Mouse (Mus musculus): ENCODE results near the gene Patj. TPM values are rescaled to one million over a fixed set of nuclear protein-coding genes. Genes with fewer than 3 reads are reported as not detected.

The Patj gene
- total RNA-seq, 2 experiments from 2014 or later, result 15.7 to 17.2 TPM

- DNase-seq, result no peak
- intact Hi-C loops (cut with DNase I), result loop anchor here (5.0 kb wide), 1 partner anchor 48 kb away; no protein-coding TSS in a partner anchor
These were observed 168.7 kb downstream of the Patj start for GRCm38 (mm10) chr4:98564196-98564865.

DNA sequence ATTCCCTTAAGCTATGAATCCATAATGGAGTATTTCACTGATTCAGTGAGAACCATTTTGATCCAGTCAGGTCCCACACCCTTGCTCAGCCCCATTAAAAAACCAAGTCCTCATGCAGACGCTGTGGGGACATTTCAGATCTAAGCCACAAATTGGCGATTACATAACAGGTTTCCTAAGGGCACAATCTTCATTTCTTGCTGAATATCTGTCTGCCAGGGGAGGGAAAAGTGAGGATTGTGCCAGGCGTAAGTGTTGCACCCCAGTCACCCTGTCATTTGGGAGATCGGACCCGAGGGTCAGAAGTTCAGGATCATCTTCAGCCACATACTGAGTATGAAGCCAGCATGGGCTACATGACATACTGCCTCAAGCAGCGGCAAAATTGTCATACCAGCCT, 171.2 kb downstream of the Patj start:
- DNase-seq, result no peak
- intact Hi-C loops (cut with DNase I), result no loop called here

- intact Hi-C loops (cut with DNase I), result no loop called here
- DNase-seq, result no peak
These were observed 171.9 kb downstream of the Patj start for GRCm38 (mm10) chr4:98567457-98567856.

DNA sequence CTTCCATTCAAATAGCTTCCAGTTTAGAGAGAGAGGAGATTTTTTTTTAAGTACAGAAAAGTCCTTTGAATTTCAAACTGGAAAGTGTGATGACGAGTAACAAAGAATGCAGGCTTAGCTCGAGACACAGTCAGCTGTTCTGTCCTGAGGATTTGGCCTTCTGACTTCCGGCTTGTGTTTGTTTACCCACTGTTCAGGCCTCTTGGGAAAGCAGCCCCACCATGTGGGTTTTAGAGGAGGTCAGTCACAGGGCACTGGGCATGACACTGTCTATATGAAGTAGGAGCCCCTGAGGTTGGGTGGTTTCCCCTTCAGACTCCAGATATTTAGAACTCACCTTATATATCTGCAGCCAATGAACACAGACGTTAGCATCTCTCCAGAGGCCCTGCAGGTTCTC, 174.3 kb downstream of the Patj start:
- DNase-seq, result no peak
- intact Hi-C loops (cut with DNase I), result no loop called here

GRCm38 (mm10) chr4:98577275-98577674, 181.7 kb downstream of the Patj start:
- intact Hi-C loops (cut with DNase I), result no loop called here
- DNase-seq, result no peak

- intact Hi-C loops (cut with DNase I), result no loop called here
- DNase-seq, result no peak
These were observed 182.5 kb downstream of the Patj start for GRCm38 (mm10) chr4:98577957-98578541.

- intact Hi-C loops (cut with DNase I), result no loop called here
These were observed 185.9 kb downstream of the Patj start for GRCm38 (mm10) chr4:98581456-98581855.

GRCm38 (mm10) chr4:98584023-98584422, 188.4 kb downstream of the Patj start:
- intact Hi-C loops (cut with DNase I), result no loop called here
- DNase-seq, result no peak

More at GRCm38 (mm10) chr4:98581456-98581855, 185.9 kb downstream of the Patj start:
- DNase-seq, result no peak

DNA sequence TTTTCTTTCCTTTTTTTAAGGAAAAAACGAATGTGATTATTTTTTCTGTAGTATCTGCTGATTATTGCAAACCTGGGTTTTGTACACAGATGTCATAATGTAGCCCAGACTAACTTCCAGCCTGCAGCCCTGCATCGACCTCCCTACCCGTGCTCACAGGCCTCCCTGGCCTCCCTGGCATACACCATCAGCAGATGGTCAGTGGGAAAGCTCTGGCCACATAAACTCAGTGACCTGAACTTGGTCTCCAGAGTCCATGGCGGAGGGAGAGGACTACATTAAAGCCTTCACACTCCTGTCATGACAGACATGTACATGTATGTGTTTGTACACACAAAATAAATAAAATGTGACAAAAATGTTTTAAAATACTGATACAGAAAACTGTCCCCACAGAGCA, 190.7 kb downstream of the Patj start:
- intact Hi-C loops (cut with DNase I), result no loop called here
- no peak for DNase-seq

- intact Hi-C loops (cut with DNase I), result no loop called here
- no peak for DNase-seq
These were observed 192.1 kb downstream of the Patj start for GRCm38 (mm10) chr4:98587686-98588085.

DNA sequence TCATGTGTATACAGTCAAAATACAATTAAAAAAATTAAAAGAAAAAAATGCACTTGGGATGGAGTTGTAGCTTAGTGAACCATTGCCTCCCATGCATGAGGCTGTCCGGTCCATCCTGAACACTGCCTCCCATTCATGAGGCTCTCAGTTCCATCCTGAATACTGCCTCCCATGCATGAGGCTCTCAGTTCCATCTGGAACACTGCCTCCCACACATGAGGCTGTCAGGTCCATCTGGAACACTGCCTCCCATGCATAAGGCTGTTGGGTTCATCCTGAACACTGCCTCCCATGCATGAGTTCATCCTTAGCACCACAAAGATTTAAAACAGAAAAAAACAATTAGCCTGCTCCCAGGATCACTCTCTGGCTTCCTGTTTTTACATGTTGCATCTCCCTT, 198.4 kb downstream of the Patj start:
- no peak for DNase-seq
- intact Hi-C loops (cut with DNase I), result no loop called here

DNA sequence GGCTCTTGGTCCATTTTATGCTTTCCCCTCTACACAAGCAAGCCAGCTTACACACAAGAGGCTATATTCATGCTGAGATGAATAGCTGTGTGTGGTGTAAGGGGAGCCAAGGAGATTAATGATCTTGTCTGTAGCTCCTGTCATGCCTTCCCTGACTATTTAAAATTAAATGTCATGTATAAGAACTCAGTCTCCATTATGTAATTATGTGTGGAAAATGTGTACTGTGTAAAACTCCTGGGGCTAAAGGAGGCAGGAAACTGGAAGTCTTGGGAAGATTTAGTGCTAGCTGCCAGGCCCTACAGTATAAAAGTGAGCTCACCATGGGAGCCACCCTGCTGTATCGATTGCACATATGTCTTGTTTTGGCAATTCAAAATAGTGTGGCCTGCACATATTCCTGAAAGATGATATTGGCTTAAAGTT, 203.0 kb downstream of the Patj start:
- intact Hi-C loops (cut with DNase I), result no loop called here
- no peak for DNase-seq

DNA sequence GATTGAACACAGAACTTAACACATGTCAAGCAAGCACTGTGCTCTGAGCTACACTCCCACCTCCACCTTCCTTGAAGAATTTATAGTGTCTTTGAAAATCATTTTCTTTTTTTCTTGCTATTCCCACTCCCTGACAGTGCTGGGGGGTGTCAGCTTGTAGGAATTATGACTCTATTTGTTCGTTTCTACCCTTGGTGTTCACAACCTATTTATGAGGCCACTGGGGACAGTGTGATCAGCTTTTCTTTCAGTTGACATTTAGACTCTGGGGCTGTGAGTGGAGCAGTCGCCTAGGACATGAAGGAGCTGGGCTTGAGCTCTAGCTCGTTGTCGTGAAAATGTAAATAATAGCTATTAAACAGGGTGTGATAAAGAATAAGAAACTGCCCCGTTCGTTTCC, 203.8 kb downstream of the Patj start:
- DNase-seq, result no peak
- intact Hi-C loops (cut with DNase I), result no loop called here

DNA sequence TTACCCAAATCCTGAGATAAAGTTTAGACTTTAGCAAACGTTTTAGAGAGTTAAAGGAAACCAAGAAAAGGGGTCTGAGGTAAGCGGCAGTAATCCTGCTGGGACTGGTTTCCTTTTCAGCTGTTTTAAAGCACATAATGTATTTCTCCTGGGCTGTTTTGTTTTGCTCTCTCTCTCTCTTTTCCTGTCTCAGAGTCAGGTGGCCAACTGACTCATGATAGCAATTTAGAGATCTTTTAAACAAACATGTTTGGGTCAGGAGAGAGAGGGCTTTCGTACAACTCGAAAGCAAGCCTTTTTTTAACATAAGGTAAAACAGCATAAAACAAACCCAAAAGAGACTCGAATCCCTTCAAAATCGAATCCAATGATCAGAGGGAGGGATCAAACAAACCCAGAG, 207.5 kb downstream of the Patj start:
- no peak for DNase-seq
- intact Hi-C loops (cut with DNase I), result no loop called here

DNA sequence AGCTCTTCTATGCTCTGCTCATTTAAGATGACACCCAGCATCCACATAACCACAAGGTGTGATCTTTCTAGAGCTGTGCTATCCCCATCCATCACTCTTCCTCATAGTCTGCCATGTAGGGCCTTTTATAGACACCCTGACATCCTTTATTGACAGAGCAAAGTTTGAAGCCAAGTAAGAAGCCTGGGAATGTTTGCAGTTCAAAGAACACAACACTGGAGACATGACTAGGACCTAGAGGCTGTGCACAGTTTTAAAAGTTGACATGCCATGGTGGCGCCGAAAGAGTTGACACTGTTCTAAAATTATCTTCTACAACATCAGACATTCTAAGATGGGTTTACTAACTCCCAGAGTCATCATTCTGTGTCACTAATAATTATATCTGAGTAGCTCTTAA, 214.9 kb downstream of the Patj start:
- no peak for DNase-seq
- intact Hi-C loops (cut with DNase I), result loop anchor here (5.0 kb wide), 1 partner anchor 48 kb away; no protein-coding TSS in a partner anchor

- DNase-seq, result peak; percentile 13
- intact Hi-C loops (cut with DNase I), result loop anchor here (5.0 kb wide), 1 partner anchor 52 kb away; no protein-coding TSS in a partner anchor
These were observed 218.8 kb downstream of the Patj start for GRCm38 (mm10) chr4:98614395-98614794.

DNA sequence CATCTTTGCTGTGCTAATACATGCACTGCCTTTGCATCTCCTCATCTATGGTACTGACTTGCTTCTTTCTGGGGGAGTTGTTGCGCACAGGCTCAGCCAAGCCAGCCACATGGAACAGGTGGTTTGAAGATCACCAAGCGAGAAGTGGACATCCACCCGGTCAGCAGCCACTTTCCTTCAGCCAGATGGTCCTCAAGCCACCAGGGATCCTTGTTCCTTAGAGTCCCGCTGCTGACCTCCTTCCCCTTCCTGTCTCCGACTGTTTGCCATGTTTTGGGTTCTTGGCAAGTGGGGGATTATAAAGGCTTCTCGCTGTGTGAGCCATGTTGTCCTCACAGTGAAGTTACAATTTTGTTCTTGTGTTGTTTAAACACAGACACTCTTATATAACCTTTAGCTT, 223.6 kb downstream of the Patj start:
- DNase-seq, result no peak
- intact Hi-C loops (cut with DNase I), result no loop called here

- peak; percentile 9 to 10 for DNase-seq
- intact Hi-C loops (cut with DNase I), result no loop called here
These were observed 225.6 kb downstream of the Patj start for GRCm38 (mm10) chr4:98620986-98621784.

GRCm38 (mm10) chr4:98622180-98622579, 226.6 kb downstream of the Patj start:
- intact Hi-C loops (cut with DNase I), result no loop called here
- DNase-seq, result no peak

GRCm38 (mm10) chr4:98622996-98623673, 227.6 kb downstream of the Patj start:
- intact Hi-C loops (cut with DNase I), result no loop called here

GRCm38 (mm10) chr4:98628286-98628685, 232.7 kb downstream of the Patj start:
- DNase-seq, result no peak
- intact Hi-C loops (cut with DNase I), result loop anchor here (5.0 kb wide), 1 partner anchor 81 kb away; no protein-coding TSS in a partner anchor

More at GRCm38 (mm10) chr4:98622996-98623673, 227.6 kb downstream of the Patj start:
- no peak for DNase-seq

All from heart, postnatal 10 days (tissue).